Mouse (Mus musculus) stomach, postnatal 0 days (tissue): ENCODE measurements around the gene Tmcc2.

Experiments
- CTCF ChIP-seq: IDR thresholded peaks from 2 replicates; pipeline ENCODE4 v1.5.1; 2016; ENCODE audit warnings: antibody characterized with exemption, low read depth, mild to moderate bottlenecking, moderate library complexity
- EP300 ChIP-seq: optimal IDR thresholded peaks from 2 replicates; pipeline ENCODE3; 2016; ENCODE audit warnings: antibody characterized with exemption

DNA sequence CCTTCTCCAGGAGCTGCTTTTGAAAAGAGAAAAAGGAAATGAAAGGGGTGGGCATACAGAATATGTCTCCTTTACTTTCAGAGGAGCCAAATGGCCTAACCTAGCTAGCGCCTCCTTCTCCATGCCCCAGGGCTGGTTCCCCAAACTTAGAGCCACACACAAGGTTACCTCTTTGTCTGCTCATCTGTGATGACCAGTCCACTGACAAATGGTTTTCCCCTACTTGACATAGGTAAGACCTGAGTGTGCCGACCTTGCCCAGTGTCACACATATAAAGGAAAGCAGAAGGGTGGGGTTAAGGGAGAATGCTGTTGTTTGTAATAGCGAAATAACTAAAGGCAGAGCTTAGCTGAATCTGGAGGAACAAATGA is 16.2 kb downstream of the Tmcc2 start:
- TF ChIP-seq CTCF (no peak), EP300 (no peak)
